Mouse (Mus musculus): ENCODE measurements at regions not wholly inside any gene's neighbourhood (a gene's known extent, or its start where the extent isn't known, plus 50 kb on each side); places are given as distances from the start of the nearest gene placed in this dataset.

- ATAC-seq = no peak
- Histone ChIP-seq H3K36me3 (ENCODE audit: control insufficient read depth, insufficient read depth, low read length) (no peaks in the 10 kb centered on the region), H3K9me3 (ENCODE audit: control insufficient read depth, low read length) (no peaks in the 10 kb centered on the region), H3K9ac (ENCODE audit: low read depth, low read length) (no peak overlapping the region), H3K27me3 (replicated peaks; ENCODE audit: control insufficient read depth, insufficient read depth, low read length) (no peaks in the 10 kb centered on the region), H3K27ac (ENCODE audit: low read length) (no peak overlapping the region), H3K4me2 (ENCODE audit: low read depth, low read length) (no peak overlapping the region), H3K4me1 (ENCODE audit: control insufficient read depth, insufficient read depth, low read length) (no peaks in the 10 kb centered on the region), H3K4me3 (ENCODE audit: low read length) (no peak overlapping the region)
Measured at GRCm38 (mm10) chr1:55884576-55884975, 478.9 kb downstream of the Plcl1 start.

DNA sequence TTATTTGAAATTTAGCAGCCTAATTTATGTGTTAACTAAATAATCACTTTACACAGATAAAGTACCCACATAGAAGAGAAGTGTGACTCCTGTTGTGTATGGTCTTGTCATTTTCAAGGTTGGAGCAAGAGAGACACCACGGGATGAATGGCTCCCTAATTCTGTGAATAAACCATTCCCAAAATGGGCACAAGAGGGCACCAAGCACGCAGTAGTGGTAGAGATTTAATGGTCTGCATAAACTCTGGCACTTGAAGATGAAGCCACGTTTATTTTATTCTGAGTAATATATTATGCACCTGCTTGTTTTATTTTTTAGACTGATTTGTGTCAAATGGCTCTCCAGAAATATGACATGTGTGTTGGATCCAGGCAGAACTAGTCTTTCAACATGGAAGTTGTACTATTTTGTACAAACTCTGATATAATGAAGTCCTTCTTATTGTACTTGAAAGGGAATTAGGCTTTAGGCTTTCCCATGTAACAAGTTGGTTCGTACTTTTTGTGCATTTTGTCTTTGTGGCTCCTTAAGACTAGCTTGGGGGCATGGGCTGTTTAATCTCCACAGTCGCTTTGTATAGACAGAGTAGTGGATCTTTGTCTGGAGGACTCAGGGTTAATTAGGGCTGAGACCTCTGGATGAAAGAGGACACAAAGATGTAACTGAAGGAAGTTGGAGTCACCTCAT, 480.8 kb downstream of the Plcl1 start:
- Histone ChIP-seq H3K9me3 (ENCODE audit: control insufficient read depth, low read length) (no peaks in the 10 kb centered on the region), H3K4me1 (ENCODE audit: control insufficient read depth, insufficient read depth, low read length) (no peaks in the 10 kb centered on the region), H3K4me3 (ENCODE audit: low read length) (no peak overlapping the region), H3K9ac (ENCODE audit: low read depth, low read length) (no peak overlapping the region), H3K36me3 (ENCODE audit: control insufficient read depth, insufficient read depth, low read length) (no peaks in the 10 kb centered on the region), H3K27me3 (replicated peaks; ENCODE audit: control insufficient read depth, insufficient read depth, low read length) (no peaks in the 10 kb centered on the region), H3K4me2 (ENCODE audit: low read depth, low read length) (no peak overlapping the region), H3K27ac (ENCODE audit: low read length) (no peak overlapping the region)
- 28% methylated on average over 5 of the region's 5 CpGs for WGBS
- no peak for ATAC-seq

GRCm38 (mm10) chr1:55887386-55887785, 481.7 kb downstream of the Plcl1 start:
- Histone ChIP-seq H3K27ac (ENCODE audit: low read length) (no peak overlapping the region), H3K4me1 (ENCODE audit: control insufficient read depth, insufficient read depth, low read length) (no peaks in the 10 kb centered on the region), H3K27me3 (replicated peaks; ENCODE audit: control insufficient read depth, insufficient read depth, low read length) (no peaks in the 10 kb centered on the region), H3K9me3 (ENCODE audit: control insufficient read depth, low read length) (no peaks in the 10 kb centered on the region), H3K4me2 (ENCODE audit: low read depth, low read length) (no peak overlapping the region), H3K36me3 (ENCODE audit: control insufficient read depth, insufficient read depth, low read length) (no peaks in the 10 kb centered on the region), H3K9ac (ENCODE audit: low read depth, low read length) (no peak overlapping the region), H3K4me3 (ENCODE audit: low read length) (no peak overlapping the region)
- no peak for ATAC-seq
- 57% methylated on average over 7 of the region's 7 CpGs for WGBS

DNA sequence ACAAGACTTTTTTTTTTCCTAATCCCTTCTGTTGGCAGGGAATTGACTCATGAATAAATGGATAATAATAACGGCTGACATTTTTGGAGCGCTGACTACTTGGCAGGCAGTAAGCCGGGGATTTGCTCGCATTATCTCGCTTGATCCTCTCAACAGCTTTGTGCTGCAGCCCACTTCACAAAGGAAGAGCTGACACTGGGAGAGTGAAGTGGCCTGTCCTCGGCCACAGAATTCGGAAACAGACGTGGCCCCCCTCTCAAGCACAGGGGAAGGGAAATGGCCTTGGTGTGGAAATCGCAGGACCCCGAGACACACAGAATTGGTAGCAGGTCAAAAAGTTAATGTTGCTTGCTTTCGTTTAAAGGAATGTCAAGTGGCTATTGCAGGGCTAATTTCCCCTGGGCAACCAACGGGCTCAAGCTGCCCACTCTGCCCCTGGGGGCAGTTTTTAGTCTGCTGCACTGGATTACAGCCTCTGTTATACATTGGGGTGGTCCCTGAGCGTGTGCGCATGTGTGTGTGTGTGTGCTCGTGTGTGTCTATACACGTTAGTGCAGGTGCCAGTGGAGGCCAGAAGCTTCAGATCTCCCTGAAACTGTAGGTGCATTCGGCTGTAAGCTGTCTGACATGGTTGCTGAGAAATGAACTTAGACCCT, 483.1 kb downstream of the Plcl1 start:
- no peaks in the 10 kb centered on the region for H3K36me3 ChIP-seq (ENCODE audit: control insufficient read depth, insufficient read depth, low read length)
- H3K9ac ChIP-seq (ENCODE audit: low read depth, low read length) = no peak overlapping the region
- no peak for ATAC-seq
- no peak overlapping the region for H3K4me3 ChIP-seq (ENCODE audit: low read length)
- H3K4me1 ChIP-seq (ENCODE audit: control insufficient read depth, insufficient read depth, low read length) = no peaks in the 10 kb centered on the region
- H3K27me3 ChIP-seq (replicated peaks; ENCODE audit: control insufficient read depth, insufficient read depth, low read length) = no peaks in the 10 kb centered on the region
- no peak overlapping the region for H3K4me2 ChIP-seq (ENCODE audit: low read depth, low read length)
- no peak overlapping the region for H3K27ac ChIP-seq (ENCODE audit: low read length)
- no peaks in the 10 kb centered on the region for H3K9me3 ChIP-seq (ENCODE audit: control insufficient read depth, low read length)
- 56% methylated on average over 17 of the region's 17 CpGs for WGBS

DNA sequence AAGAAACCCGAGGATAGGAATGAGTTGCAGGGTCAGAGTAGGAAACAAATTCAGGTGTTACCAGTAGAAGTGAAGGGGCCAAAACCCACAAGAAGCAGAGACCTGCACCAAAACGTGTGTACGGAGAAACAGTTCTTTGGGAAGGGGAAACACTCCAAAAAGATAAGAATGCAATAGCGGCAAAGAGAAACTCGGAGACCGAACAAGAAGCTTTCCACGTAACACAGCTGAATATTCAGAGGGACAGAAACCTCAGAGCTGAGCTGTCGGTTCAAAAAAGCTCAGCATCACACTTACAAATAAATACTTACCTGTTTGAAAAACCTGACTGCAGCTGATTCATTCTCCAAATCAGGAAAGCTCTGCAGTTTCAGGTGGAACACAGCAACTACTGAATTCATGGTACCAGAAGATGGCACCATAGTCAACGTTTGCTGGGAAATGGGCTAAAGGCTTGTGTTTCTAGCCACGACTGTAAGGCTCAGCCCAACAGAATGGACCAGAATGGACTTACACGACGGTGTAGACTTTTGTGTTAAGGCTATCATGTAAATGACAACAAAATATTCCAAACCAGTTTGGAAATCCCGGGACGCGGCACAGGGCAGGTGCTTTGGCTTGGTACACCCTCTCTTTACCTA, 484.9 kb downstream of the Plcl1 start:
- no peaks in the 10 kb centered on the region for H3K4me1 ChIP-seq (ENCODE audit: control insufficient read depth, insufficient read depth, low read length)
- H3K27ac ChIP-seq (ENCODE audit: low read length) = no peak overlapping the region
- no peak overlapping the region for H3K9ac ChIP-seq (ENCODE audit: low read depth, low read length)
- H3K36me3 ChIP-seq (ENCODE audit: control insufficient read depth, insufficient read depth, low read length) = no peaks in the 10 kb centered on the region
- no peak overlapping the region for H3K4me2 ChIP-seq (ENCODE audit: low read depth, low read length)
- WGBS = 54% methylated on average over 15 of the region's 15 CpGs
- ATAC-seq = no peak
- no peaks in the 10 kb centered on the region for H3K27me3 ChIP-seq (replicated peaks; ENCODE audit: control insufficient read depth, insufficient read depth, low read length)
- H3K9me3 ChIP-seq (ENCODE audit: control insufficient read depth, low read length) = no peaks in the 10 kb centered on the region
- H3K4me3 ChIP-seq (ENCODE audit: low read length) = no peak overlapping the region

- ATAC-seq = no peak
- Histone ChIP-seq H3K9me3 (ENCODE audit: control insufficient read depth, low read length) (no peaks in the 10 kb centered on the region), H3K36me3 (ENCODE audit: control insufficient read depth, insufficient read depth, low read length) (no peaks in the 10 kb centered on the region), H3K9ac (ENCODE audit: low read depth, low read length) (no peak overlapping the region), H3K4me1 (ENCODE audit: control insufficient read depth, insufficient read depth, low read length) (no peaks in the 10 kb centered on the region), H3K4me2 (ENCODE audit: low read depth, low read length) (no peak overlapping the region), H3K4me3 (ENCODE audit: low read length) (no peak overlapping the region), H3K27ac (ENCODE audit: low read length) (no peak overlapping the region), H3K27me3 (replicated peaks; ENCODE audit: control insufficient read depth, insufficient read depth, low read length) (no peaks in the 10 kb centered on the region)
- 56% methylated on average over 10 of the region's 10 CpGs for whole genome bisulfite sequencing
Measured at GRCm38 (mm10) chr1:55891894-55892293, 486.2 kb downstream of the Plcl1 start.

- Histone ChIP-seq H3K27me3 (replicated peaks; ENCODE audit: control insufficient read depth, insufficient read depth, low read length) (no peaks in the 10 kb centered on the region), H3K4me2 (ENCODE audit: low read depth, low read length) (no peak overlapping the region), H3K4me1 (ENCODE audit: control insufficient read depth, insufficient read depth, low read length) (no peaks in the 10 kb centered on the region), H3K4me3 (ENCODE audit: low read length) (no peak overlapping the region), H3K9me3 (ENCODE audit: control insufficient read depth, low read length) (no peaks in the 10 kb centered on the region), H3K9ac (ENCODE audit: low read depth, low read length) (no peak overlapping the region), H3K36me3 (ENCODE audit: control insufficient read depth, insufficient read depth, low read length) (no peaks in the 10 kb centered on the region), H3K27ac (ENCODE audit: low read length) (no peak overlapping the region)
- no peak for ATAC-seq
- 63% methylated on average over 2 of the region's 2 CpGs for WGBS
Measured at GRCm38 (mm10) chr1:55897572-55897971, 491.9 kb downstream of the Plcl1 start.

DNA sequence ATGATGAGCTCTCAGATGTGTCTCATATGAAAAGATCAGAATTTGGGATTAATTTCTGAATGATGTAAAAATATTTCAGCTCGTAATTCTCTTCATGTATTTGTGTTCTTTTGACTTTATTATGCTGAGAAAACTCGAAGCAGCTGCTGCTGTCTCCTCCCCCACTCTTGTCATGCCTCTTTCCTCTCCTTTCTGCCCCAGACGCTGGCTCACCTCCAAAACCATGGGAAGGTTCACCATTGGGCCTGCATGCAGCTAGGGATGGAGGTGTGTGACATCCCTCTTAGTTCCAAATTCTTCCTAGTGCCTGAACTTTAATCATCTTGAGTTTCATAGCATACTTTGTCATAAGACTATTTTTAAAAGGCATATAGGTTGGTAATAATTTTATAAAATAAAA, 492.3 kb downstream of the Plcl1 start:
- H3K27ac ChIP-seq (ENCODE audit: low read length) = no peak overlapping the region
- no peaks in the 10 kb centered on the region for H3K4me1 ChIP-seq (ENCODE audit: control insufficient read depth, insufficient read depth, low read length)
- H3K9me3 ChIP-seq (ENCODE audit: control insufficient read depth, low read length) = no peaks in the 10 kb centered on the region
- no peak overlapping the region for H3K9ac ChIP-seq (ENCODE audit: low read depth, low read length)
- no peaks in the 10 kb centered on the region for H3K36me3 ChIP-seq (ENCODE audit: control insufficient read depth, insufficient read depth, low read length)
- no peak overlapping the region for H3K4me3 ChIP-seq (ENCODE audit: low read length)
- H3K4me2 ChIP-seq (ENCODE audit: low read depth, low read length) = no peak overlapping the region
- H3K27me3 ChIP-seq (replicated peaks; ENCODE audit: control insufficient read depth, insufficient read depth, low read length) = no peaks in the 10 kb centered on the region
- no peak for ATAC-seq
- 31% methylated on average over 3 of the region's 3 CpGs for WGBS

GRCm38 (mm10) chr1:55900033-55900432, 494.3 kb downstream of the Plcl1 start:
- Histone ChIP-seq H3K9me3 (ENCODE audit: control insufficient read depth, low read length) (no peaks in the 10 kb centered on the region), H3K27ac (ENCODE audit: low read length) (no peak overlapping the region), H3K27me3 (replicated peaks; ENCODE audit: control insufficient read depth, insufficient read depth, low read length) (no peaks in the 10 kb centered on the region), H3K9ac (ENCODE audit: low read depth, low read length) (no peak overlapping the region), H3K4me2 (ENCODE audit: low read depth, low read length) (no peak overlapping the region), H3K4me1 (ENCODE audit: control insufficient read depth, insufficient read depth, low read length) (no peaks in the 10 kb centered on the region), H3K36me3 (ENCODE audit: control insufficient read depth, insufficient read depth, low read length) (no peaks in the 10 kb centered on the region), H3K4me3 (ENCODE audit: low read length) (no peak overlapping the region)
- no peak for ATAC-seq
- WGBS = 77% methylated on average over 3 of the region's 3 CpGs
